Mouse (Mus musculus): ENCODE measurements around the gene Prkg1. TPM values are rescaled to one million over a fixed set of nuclear protein-coding genes. Genes with fewer than 3 reads are reported as not detected.
"Not testable (repeated sequence)": the region's sequence is repeated elsewhere in the genome, so short reads cannot be mapped to it uniquely, and the experiment has no call there.

Gene Prkg1
- polyA plus RNA-seq, 1 experiment from 2014 or later: 11.5 TPM

GRCm38 (mm10) chr19:30552260-30552659, 1212.6 kb downstream of the Prkg1 start:
- peaks cover 18% of the 10 kb centered on the region; the same call in 1 of the 2 replicates for H3K4me1 ChIP-seq
- H3K9me3 ChIP-seq: no peaks in the 10 kb centered on the region
- no peak overlapping the region for H3K4me3 ChIP-seq
- WGBS: 71% methylated on average over 8 of the region's 8 CpGs
- no peak overlapping the region for H3K9ac ChIP-seq
- H3K36me3 ChIP-seq: no peaks in the 10 kb centered on the region
- peaks cover 30% of the 10 kb centered on the region for H3K27me3 ChIP-seq (replicated peaks)
- H3K4me2 ChIP-seq (replicated peaks): no peak overlapping the region
- ATAC-seq (ENCODE audit: low FRiP score, low read depth): no peak
- H3K27ac ChIP-seq: no peak overlapping the region

- Histone ChIP-seq H3K4me3 (peak overlapping the region; percentile 37), H3K36me3 (no peaks in the 10 kb centered on the region), H3K27ac (no peak overlapping the region), H3K9ac (peak overlapping the region; percentile 33; the same call in 1 of the 2 replicates), H3K9me3 (no peaks in the 10 kb centered on the region), H3K27me3 (replicated peaks) (peaks cover 41% of the 10 kb centered on the region), H3K4me1 (peaks cover 18% of the 10 kb centered on the region; the same call in 1 of the 2 replicates), H3K4me2 (replicated peaks) (peak overlapping the region; percentile 69)
- WGBS: under 1% methylated on average over 17 of the region's 17 CpGs
- no peak for ATAC-seq (ENCODE audit: low FRiP score, low read depth)
Measured at GRCm38 (mm10) chr19:30549854-30550647, 1214.8 kb downstream of the Prkg1 start.

DNA sequence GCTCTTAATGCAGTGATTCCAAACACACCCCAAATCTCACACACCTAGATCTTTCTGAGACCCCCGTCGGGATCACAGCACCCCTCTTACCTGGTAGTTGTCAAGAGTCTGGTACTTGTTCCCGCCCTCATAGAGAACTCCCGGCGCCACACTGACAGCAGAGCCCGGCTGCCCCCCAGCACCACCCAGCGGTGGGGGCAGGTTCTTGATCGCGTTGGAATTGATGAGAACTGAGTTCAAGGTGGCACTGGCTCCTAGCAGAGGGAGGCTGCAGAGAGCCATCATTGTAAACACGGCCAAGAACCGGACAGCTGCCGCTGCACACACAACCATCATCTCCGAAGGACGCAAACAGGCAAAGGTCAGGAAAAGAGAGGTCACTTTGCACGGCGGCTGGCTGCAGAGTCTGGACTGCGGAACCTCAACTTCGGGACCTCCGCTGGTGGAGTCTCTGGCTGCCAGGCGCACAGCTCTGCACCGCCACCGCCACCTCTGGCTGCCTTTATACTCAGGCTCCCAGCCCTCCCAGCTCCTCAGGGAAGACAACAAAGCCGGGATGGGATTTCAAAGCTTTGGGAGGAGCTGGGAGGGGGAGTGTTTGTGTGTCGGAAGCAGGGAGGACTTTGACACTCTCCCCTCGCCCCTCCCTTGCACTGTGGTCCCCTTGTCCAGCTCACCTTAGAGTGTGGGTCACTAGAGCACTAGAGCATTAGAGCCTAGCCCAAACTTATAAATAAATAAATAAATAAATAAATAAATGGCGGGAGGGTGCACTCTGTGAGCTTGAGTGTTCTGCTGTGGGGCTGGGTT, 1215.6 kb downstream of the Prkg1 start, which contains the start of gene Dkk1:
Gene Dkk1, minus strand, starts transcription at position 622 of the 810 bp plus-strand sequence.
- under 1% methylated on average over 26 of the region's 26 CpGs for WGBS
- no peak within 1 kb of the TSS for H3K27ac ChIP-seq

DNA sequence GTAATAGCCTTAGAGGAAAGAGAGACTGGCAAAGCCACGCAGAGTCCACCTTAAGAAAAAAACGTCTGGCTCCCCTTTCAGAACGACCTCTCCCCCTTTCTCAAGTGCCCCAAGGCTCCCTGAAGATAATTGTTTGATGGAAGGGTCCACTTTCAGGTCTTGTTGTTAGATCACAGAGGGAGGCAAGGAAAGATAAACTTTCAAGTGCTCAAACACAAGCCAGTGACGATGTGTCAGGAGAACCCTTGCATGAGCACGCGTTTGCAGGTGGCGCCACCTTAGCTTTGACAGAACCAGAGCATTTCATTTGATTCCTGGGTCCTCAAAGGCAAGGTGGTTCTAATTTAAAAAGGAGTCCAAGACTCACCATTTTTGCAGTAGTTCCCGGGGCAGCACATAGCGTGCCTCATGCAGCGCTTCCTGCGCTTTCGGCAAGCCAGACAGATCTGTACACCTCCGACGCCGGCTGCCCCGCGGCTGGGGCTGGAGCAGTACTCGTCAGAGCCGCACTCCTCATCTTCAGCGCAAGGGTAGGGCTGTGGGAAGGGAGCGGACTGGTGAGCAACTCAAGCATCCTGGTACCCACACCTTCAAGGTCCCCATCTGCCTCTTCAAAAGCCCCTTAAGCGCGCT, 1216.3 kb downstream of the Prkg1 start:
- peak; percentile 62 for ATAC-seq (ENCODE audit: low FRiP score, low read depth)
- Histone ChIP-seq H3K4me1 (peaks cover 18% of the 10 kb centered on the region; the same call in 1 of the 2 replicates), H3K9me3 (no peaks in the 10 kb centered on the region), H3K27me3 (replicated peaks) (peaks cover 41% of the 10 kb centered on the region), H3K4me3 (peak overlapping the region; percentile 37), H3K27ac (no peak overlapping the region), H3K36me3 (no peaks in the 10 kb centered on the region), H3K4me2 (replicated peaks) (peak overlapping the region; percentile 69), H3K9ac (0 out of 2 replicates have a peak overlapping the region, but pooled peaks have one; percentile 33)
- 1% methylated on average over 23 of the region's 23 CpGs for WGBS

More for the DNA sequence above, 1215.6 kb downstream of the Prkg1 start, which contains the start of gene Dkk1:
- no peaks in the 10 kb centered on the region for H3K9me3 ChIP-seq
- peaks cover 41% of the 10 kb centered on the region for H3K27me3 ChIP-seq (replicated peaks)
- peak; percentile 85 for ATAC-seq (ENCODE audit: low FRiP score, low read depth)
- peak within 1 kb of the TSS; percentile 69 for H3K4me2 ChIP-seq (replicated peaks)
- peak within 1 kb of the TSS; percentile 37 for H3K4me3 ChIP-seq
- H3K9ac ChIP-seq: peak within 1 kb of the TSS; percentile 33; the same call in 1 of the 2 replicates
- H3K36me3 ChIP-seq: no peaks in the 10 kb centered on the region
- peaks cover 18% of the 10 kb centered on the region; the same call in 1 of the 2 replicates for H3K4me1 ChIP-seq

- H3K9me3 ChIP-seq; H3K36me3 ChIP-seq; ATAC-seq (ENCODE audit: low FRiP score, low read depth); H3K27ac ChIP-seq; H3K27me3 ChIP-seq (replicated peaks); H3K4me1 ChIP-seq: not testable (repeated sequence)
- H3K9ac ChIP-seq: peak overlapping the region; percentile 60
- peak overlapping the region; percentile 63 for H3K4me2 ChIP-seq (replicated peaks)
- peak overlapping the region; percentile 36 for H3K4me3 ChIP-seq
- WGBS: 1% methylated on average over 44 of the region's 44 CpGs
Measured at GRCm38 (mm10) chr19:30539365-30539941, 1225.4 kb downstream of the Prkg1 start.

- no peak overlapping the region for H3K4me3 ChIP-seq
- no peaks in the 10 kb centered on the region for H3K9me3 ChIP-seq
- no peaks in the 10 kb centered on the region for H3K27me3 ChIP-seq (replicated peaks)
- no peak overlapping the region for H3K4me2 ChIP-seq (replicated peaks)
- no peak overlapping the region for H3K9ac ChIP-seq
- H3K4me1 ChIP-seq: no peaks in the 10 kb centered on the region
- no peak for ATAC-seq (ENCODE audit: low FRiP score, low read depth)
- no peak overlapping the region for H3K27ac ChIP-seq
- 80% methylated on average over 6 of the region's 6 CpGs for WGBS
- no peaks in the 10 kb centered on the region for H3K36me3 ChIP-seq
Measured at GRCm38 (mm10) chr19:30516771-30517170, 1248.1 kb downstream of the Prkg1 start.

Other genes starting within 250 kb of the Prkg1 start
- gene A1cf, start 103.7 kb upstream of the Prkg1 start, polyA plus RNA-seq (2016; fragmentation: Nextera tagmentation; extraction: Ambion mirVana): not detected in 2 replicates

Measured in neural tube, embryonic 12.5 days (tissue).